Mouse (Mus musculus) stomach, postnatal 0 days (tissue): ENCODE data around the gene Tmem94. TPM values are rescaled to one million over a fixed set of nuclear protein-coding genes. Genes with fewer than 3 reads are reported as not detected.

Source experiments
- ATAC-seq: fragments of 200-750 bp; cut with Nextera tagmentation; 2 replicates; pipeline ENCODE4 v1.8.0; 2017; ENCODE audit not compliant: low FRiP score, low TSS enrichment
- DNase-seq: peaks from one replicate; pipeline ENCODE4 v3.0.0-alpha.2; 2016; ENCODE audit warnings: low spot score
- H3K27ac ChIP-seq: fragments of 300-500 bp; sonication (generic); replicated peaks from 2 replicates; pipeline ENCODE4 v1.5.1; 2014; ENCODE audit warnings: mild to moderate bottlenecking, control low read depth
- H3K27me3 ChIP-seq: fragments of 300-500 bp; sonication (generic); 2 replicates; pipeline ENCODE4 v1.6.1; 2014; ENCODE audit warnings: low read length; ENCODE audit not compliant: control insufficient read depth, insufficient read depth
- H3K36me3 ChIP-seq: fragments of 300-500 bp; sonication (generic); 2 replicates; pipeline ENCODE4 v1.6.1; 2014; ENCODE audit warnings: low read length, mixed read lengths; ENCODE audit not compliant: control insufficient read depth, insufficient read depth
- H3K4me1 ChIP-seq: fragments of 300-500 bp; sonication (generic); replicated peaks from 2 replicates; pipeline ENCODE4 v1.6.1; 2014; ENCODE audit warnings: antibody characterized with exemption; ENCODE audit not compliant: control insufficient read depth, insufficient read depth
- H3K4me2 ChIP-seq: fragments of 300-500 bp; sonication (generic); replicated peaks from 2 replicates; pipeline ENCODE4 v1.6.1; 2014; ENCODE audit warnings: low read depth, mild to moderate bottlenecking, control low read depth, moderate library complexity
- H3K4me3 ChIP-seq: fragments of 300-500 bp; sonication (generic); 2 replicates; pipeline ENCODE4 v1.5.1; 2014; ENCODE audit warnings: low read depth, low read length, control low read depth
- H3K9ac ChIP-seq: fragments of 300-500 bp; sonication (generic); 2 replicates; pipeline ENCODE4 v1.6.1; 2014; ENCODE audit warnings: mild to moderate bottlenecking, low read length, control low read depth, mixed read lengths
- H3K9me3 ChIP-seq: fragments of 300-500 bp; sonication (generic); 2 replicates; pipeline ENCODE4 v1.6.1; 2016; ENCODE audit warnings: low read length; ENCODE audit not compliant: control insufficient read depth
- CTCF ChIP-seq: IDR thresholded peaks from 2 replicates; pipeline ENCODE4 v1.5.1; 2016; ENCODE audit warnings: antibody characterized with exemption, low read depth, mild to moderate bottlenecking, moderate library complexity
- EP300 ChIP-seq: optimal IDR thresholded peaks from 2 replicates; pipeline ENCODE3; 2016; ENCODE audit warnings: antibody characterized with exemption
- WGBS: fragments of 180-500 bp; shearing (Covaris S2); extraction: QIAGEN DNeasy Blood & Tissue Kit; methylation state at CpG from one replicate; pipeline ENCODE4 v1.1.7; 2014; 5-methylcytosine and 5-hydroxymethylcytosine counted together
- polyA plus RNA-seq: library from polyadenylated mRNA; unstranded; fragments of >200 nt; fragmentation: Nextera tagmentation; extraction: Ambion mirVana; gene quantifications from 2 replicates; pipeline ENCODE4 v1.2.1, GENCODE M21; 2015

The Tmem94 gene
- polyA plus RNA-seq, 1 experiment from 2014 or later = 8.2 TPM

DNA sequence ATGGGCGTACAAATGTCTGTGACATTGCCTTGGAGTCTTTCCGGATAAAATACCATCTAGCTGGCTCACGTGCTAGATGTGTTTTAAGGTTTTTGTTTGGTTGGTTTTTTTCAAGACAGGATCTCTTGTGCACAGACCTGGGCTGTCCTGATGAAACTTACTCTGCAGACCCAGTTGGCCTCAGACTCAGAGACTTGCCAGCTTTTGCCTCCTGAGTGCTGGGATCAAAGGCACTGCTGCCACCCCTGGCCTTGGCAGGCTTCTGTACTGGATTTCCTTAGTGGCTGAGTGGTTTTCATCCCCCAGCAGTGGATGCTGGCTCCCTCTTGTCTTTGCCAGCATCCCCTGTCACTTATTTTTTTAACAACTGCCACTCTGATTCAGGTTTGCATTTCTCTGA, 3.7 kb downstream of the Tmem94 start:
- no peaks in the 10 kb centered on the region for H3K36me3 ChIP-seq
- no peak overlapping the region for H3K27ac ChIP-seq
- H3K9ac ChIP-seq = no peak overlapping the region
- ATAC-seq = no peak
- TF ChIP-seq EP300 (no peak), CTCF (no peak)
- 88% methylated on average over 3 of the region's 3 CpGs for WGBS
- H3K4me3 ChIP-seq = no peak overlapping the region
- DNase-seq = no peak
- H3K4me2 ChIP-seq = no peak overlapping the region
- no peaks in the 10 kb centered on the region for H3K9me3 ChIP-seq
- no peaks in the 10 kb centered on the region for H3K27me3 ChIP-seq
- 0 out of 2 replicates have a peak, but pooled peaks cover 3% of the 10 kb centered on the region for H3K4me1 ChIP-seq

DNA sequence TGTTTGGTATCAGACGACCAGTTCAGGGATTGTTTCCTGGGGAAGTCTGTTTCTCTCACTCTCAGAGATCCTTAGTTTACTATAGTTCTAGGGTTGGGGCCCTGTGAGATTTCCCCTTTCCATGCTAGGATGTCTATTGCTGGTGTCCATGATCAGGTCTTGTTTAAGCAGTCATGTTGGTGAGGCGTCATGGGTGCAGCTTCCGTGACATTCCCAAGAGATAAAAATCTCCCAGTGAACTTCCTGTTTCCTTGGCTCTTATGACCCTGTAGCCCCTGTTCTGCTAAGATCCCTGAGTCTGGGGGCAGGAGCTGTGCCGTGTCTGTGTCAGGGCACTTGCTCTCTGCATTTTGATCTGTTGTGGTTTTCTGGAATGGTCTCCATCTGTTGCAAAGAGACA, 9.4 kb downstream of the Tmem94 start:
- no peaks in the 10 kb centered on the region for H3K27me3 ChIP-seq
- TF ChIP-seq EP300 (no peak), CTCF (no peak)
- 47% methylated on average over 4 of the region's 4 CpGs for WGBS
- H3K4me2 ChIP-seq = no peak overlapping the region
- no peaks in the 10 kb centered on the region for H3K9me3 ChIP-seq
- H3K4me1 ChIP-seq = peaks cover 9% of the 10 kb centered on the region
- H3K4me3 ChIP-seq = no peak overlapping the region
- no peak overlapping the region; the same call in 1 of the 2 replicates for H3K27ac ChIP-seq
- no peaks in the 10 kb centered on the region for H3K36me3 ChIP-seq
- no peak overlapping the region for H3K9ac ChIP-seq
- no peak for DNase-seq
- ATAC-seq = no peak

DNA sequence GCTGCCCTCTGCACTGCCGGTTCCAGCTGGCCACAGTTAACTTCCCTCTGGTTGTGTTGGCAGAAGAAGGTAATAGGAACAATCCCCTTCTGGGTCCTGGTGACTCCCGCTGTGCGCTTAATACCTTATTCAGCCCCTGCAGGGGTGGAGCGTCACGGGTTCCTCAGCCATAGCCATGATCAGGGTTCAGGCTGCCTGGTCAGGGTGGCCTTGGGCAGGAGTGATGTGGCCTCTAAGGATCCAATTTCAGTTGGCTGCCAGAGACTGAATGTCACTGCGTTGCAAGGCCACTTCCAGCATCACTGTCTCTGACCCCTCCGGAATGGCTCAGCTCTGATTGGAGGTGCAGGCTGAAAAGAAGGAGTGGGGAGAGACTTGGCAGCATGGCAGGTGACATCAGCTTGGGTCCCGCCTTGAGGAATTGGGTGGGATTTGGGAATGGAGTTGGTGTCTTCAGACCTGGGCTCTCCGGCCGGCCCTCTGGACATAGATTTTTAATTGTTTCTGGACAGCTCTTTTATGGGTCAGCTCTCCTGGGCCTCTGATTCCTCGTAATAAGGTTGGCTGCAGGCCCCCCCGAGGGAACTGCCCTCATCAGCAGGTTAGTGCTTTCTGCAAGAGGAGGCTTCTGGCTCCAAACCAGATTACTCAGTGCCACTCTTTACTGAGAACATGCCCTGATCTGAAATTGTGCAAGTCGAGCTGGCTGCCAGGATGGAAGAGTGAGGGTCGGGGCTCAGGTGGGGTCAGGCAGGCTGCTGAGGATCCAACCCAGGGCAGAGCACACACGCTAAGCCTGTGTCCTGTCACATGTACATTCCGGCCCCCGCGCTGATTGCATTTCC, 10.8 kb downstream of the Tmem94 start:
- ATAC-seq (no peak), DNase-seq (no peak)
- no peak for TF ChIP-seq EP300
- no peak for TF ChIP-seq CTCF
- Histone ChIP-seq H3K27ac (peak overlapping the region; percentile 87), H3K9me3 (no peaks in the 10 kb centered on the region), H3K36me3 (no peaks in the 10 kb centered on the region), H3K27me3 (no peaks in the 10 kb centered on the region), H3K4me2 (peak overlapping the region; percentile 27), H3K9ac (peak overlapping the region; percentile 13), H3K4me3 (peak overlapping the region; percentile 2; the same call in 1 of the 2 replicates), H3K4me1 (peaks cover 17% of the 10 kb centered on the region)
- 46% methylated on average over 18 of the region's 18 CpGs for WGBS

DNA sequence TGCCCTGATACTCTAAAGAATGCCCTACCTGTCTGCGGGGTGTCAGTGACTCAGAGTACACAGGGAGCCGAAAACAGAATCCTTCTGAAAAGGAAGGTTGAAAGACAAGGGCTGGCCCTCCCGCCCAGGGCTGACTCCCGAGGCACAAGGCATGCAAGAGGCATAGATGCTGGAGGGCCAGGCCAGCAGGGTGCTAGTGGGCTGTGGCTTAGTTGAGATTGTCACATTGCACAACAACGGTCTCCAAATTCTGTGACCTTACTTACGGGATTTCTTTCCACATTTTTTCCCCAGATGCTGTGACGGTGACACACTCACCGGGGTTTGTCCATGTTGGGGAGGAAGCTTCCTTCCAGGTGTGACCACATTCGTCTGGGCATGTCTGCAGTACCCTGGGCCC, 11.7 kb downstream of the Tmem94 start:
- H3K9ac ChIP-seq = no peak overlapping the region
- H3K27ac ChIP-seq = peak overlapping the region; percentile 87
- DNase-seq = no peak
- ATAC-seq = no peak
- no peaks in the 10 kb centered on the region for H3K9me3 ChIP-seq
- no peak overlapping the region for H3K4me2 ChIP-seq
- 63% methylated on average over 9 of the region's 9 CpGs for WGBS
- no peaks in the 10 kb centered on the region for H3K36me3 ChIP-seq
- no peak overlapping the region for H3K4me3 ChIP-seq
- H3K4me1 ChIP-seq = peaks cover 17% of the 10 kb centered on the region
- TF ChIP-seq CTCF (no peak), EP300 (no peak)
- H3K27me3 ChIP-seq = no peaks in the 10 kb centered on the region

DNA sequence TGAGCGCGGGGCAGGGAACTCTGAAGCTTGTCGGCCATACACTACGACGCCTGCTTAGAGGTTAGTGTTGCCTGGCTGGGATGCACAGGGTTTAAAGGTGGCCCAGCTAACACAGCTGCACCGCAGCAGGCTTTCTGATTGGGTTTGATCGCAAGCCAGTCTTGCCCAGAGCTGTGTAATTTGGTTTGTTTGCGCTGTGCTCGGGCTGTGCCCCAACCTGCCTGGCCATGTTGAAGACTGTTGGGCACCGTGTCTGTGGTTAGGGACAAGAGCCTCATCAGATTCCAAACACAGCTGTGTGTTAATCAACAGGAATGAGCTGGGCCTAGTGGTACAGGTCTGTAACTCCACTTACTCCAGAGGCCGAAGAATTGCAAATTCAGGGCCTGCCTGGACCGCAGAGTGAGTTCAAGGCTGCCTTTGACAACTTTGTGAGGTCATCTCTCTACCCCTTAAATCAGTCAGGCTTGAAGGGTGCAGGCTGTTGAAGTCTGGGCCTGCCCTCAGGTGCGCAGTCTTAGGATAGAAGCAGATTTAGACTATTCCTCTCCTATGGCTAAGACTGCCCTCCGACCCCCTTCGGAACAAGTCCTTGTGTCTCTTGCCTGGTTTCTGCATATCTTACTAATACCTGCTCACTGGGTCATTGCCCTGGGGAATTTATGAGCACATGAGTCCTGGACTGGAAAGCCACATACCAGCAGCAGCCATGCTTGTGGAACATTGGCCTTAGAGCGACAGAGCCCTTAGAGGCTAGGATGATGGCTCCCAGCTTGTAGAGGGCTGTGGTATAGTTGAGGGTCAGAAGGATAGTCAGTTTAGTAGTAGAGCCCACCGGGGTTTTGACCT, 12.5 kb downstream of the Tmem94 start:
- Histone ChIP-seq H3K4me2 (no peak overlapping the region), H3K9ac (no peak overlapping the region), H3K36me3 (no peaks in the 10 kb centered on the region), H3K27me3 (no peaks in the 10 kb centered on the region), H3K4me3 (no peak overlapping the region), H3K4me1 (peaks cover 17% of the 10 kb centered on the region), H3K9me3 (no peaks in the 10 kb centered on the region), H3K27ac (peak overlapping the region; percentile 87)
- WGBS = 74% methylated on average over 17 of the region's 17 CpGs
- peak; percentile 54 for DNase-seq
- peak; percentile 18 for ATAC-seq
- TF ChIP-seq CTCF (peak; percentile 20; the same call in 1 of the 2 replicates), EP300 (peak; percentile 38)
